Mouse (Mus musculus): ENCODE data around the gene Rps6kb1. TPM values are rescaled to one million over a fixed set of nuclear protein-coding genes. Genes with fewer than 3 reads are reported as not detected.

Gene Rps6kb1
- polyA plus RNA-seq, 1 experiment from 2014 or later = 37.9 TPM

DNA sequence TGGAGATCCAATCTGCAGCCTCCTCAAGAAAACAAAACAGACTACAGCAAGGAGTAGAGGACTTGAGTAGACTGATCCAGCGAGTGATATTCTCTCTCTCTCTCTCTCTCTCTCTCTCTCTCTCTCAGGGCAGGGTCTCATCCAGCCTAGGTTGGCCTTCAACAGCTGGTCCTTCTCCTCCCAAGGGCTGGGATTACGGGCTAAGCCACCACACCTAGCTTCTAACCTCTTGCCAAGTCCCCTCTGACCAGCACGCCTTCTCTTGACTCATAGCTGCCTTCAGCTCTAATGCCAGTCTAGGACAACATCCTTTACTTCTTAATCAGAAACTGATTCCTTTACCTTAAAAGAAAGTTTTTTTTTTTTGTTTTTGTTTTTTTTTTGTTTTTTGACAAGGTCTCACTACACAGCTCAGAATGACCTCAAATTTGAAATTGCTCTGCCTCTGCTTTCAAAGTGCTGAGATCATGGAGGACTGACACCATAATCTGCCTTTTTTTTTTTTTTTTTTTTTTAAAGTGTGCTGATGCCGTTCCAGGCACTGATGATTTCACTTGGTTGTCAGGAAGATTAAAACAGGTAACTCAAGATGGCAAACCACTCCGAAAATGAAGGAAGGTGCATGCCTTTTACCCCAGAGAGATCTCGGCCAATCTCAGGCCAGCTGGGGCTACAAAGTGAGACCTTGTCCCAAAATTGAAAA is 33.7 kb upstream of the Rps6kb1 start:
- Histone ChIP-seq H3K9ac (ENCODE audit: low read depth, low read length) (peak overlapping the region; percentile 13; the same call in 1 of the 2 replicates), H3K36me3 (ENCODE audit: control insufficient read depth, insufficient read depth) (no peaks in the 10 kb centered on the region), H3K27ac (ENCODE audit: low read depth, low read length) (peak overlapping the region; percentile 96), H3K4me3 (ENCODE audit: low read depth, low read length) (no peak overlapping the region), H3K27me3 (replicated peaks; ENCODE audit: control insufficient read depth, insufficient read depth, low read length) (no peaks in the 10 kb centered on the region), H3K9me3 (ENCODE audit: control insufficient read depth) (no peaks in the 10 kb centered on the region), H3K4me1 (replicated peaks; ENCODE audit: control insufficient read depth, insufficient read depth, low read length) (peaks cover 7% of the 10 kb centered on the region; the same call in 1 of the 2 replicates), H3K4me2 (replicated peaks; ENCODE audit: low read depth) (peak overlapping the region; percentile 35)
- TF ChIP-seq CTCF (IDR thresholded peaks at IDR 0.05; ENCODE audit: low read depth) = no peak
- ATAC-seq = no peak
- WGBS = 39% methylated on average over 6 of the region's 6 CpGs

DNA sequence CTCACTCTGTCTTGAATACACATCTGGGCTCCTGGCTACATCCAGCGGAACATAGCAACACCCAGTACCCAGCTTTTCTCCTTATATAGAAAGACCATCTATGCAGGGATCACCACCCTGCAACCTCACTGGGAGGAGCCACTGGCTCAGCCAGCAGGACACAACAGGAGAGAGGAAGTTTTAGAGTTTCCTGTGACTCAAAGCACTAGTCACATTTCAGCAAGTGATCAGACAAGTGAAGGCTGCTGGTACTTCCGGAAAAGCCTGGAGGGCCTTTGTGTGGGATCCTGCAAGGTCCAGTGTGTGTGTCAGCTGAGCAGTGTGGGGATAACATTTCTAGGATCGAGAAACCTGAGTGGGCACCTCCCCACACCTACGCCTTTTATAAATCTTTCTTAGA is 32.6 kb upstream of the Rps6kb1 start:
- no peak for TF ChIP-seq CTCF (IDR thresholded peaks at IDR 0.05; ENCODE audit: low read depth)
- Histone ChIP-seq H3K9ac (ENCODE audit: low read depth, low read length) (no peak overlapping the region), H3K27me3 (replicated peaks; ENCODE audit: control insufficient read depth, insufficient read depth, low read length) (no peaks in the 10 kb centered on the region), H3K4me2 (replicated peaks; ENCODE audit: low read depth) (no peak overlapping the region), H3K4me3 (ENCODE audit: low read depth, low read length) (no peak overlapping the region), H3K4me1 (replicated peaks; ENCODE audit: control insufficient read depth, insufficient read depth, low read length) (peaks cover 7% of the 10 kb centered on the region; the same call in 1 of the 2 replicates), H3K9me3 (ENCODE audit: control insufficient read depth) (no peaks in the 10 kb centered on the region), H3K27ac (ENCODE audit: low read depth, low read length) (peak overlapping the region; percentile 96), H3K36me3 (ENCODE audit: control insufficient read depth, insufficient read depth) (no peaks in the 10 kb centered on the region)
- ATAC-seq = no peak
- WGBS = 60% methylated on average over 4 of the region's 4 CpGs

- WGBS = 48% methylated on average over 7 of the region's 7 CpGs
- no peak overlapping the region for H3K9ac ChIP-seq (ENCODE audit: low read depth, low read length)
- H3K4me1 ChIP-seq (replicated peaks; ENCODE audit: control insufficient read depth, insufficient read depth, low read length) = peaks cover 7% of the 10 kb centered on the region; the same call in 1 of the 2 replicates
- H3K4me2 ChIP-seq (replicated peaks; ENCODE audit: low read depth) = no peak overlapping the region
- no peak overlapping the region for H3K4me3 ChIP-seq (ENCODE audit: low read depth, low read length)
- H3K9me3 ChIP-seq (ENCODE audit: control insufficient read depth) = no peaks in the 10 kb centered on the region
- peak overlapping the region; percentile 58 for H3K27ac ChIP-seq (ENCODE audit: low read depth, low read length)
- H3K27me3 ChIP-seq (replicated peaks; ENCODE audit: control insufficient read depth, insufficient read depth, low read length) = no peaks in the 10 kb centered on the region
- ATAC-seq = no peak
- no peak for TF ChIP-seq CTCF (IDR thresholded peaks at IDR 0.05; ENCODE audit: low read depth)
- no peaks in the 10 kb centered on the region for H3K36me3 ChIP-seq (ENCODE audit: control insufficient read depth, insufficient read depth)
Observed at GRCm38 (mm10) chr11:86575632-86576378, 31.2 kb upstream of the Rps6kb1 start.

DNA sequence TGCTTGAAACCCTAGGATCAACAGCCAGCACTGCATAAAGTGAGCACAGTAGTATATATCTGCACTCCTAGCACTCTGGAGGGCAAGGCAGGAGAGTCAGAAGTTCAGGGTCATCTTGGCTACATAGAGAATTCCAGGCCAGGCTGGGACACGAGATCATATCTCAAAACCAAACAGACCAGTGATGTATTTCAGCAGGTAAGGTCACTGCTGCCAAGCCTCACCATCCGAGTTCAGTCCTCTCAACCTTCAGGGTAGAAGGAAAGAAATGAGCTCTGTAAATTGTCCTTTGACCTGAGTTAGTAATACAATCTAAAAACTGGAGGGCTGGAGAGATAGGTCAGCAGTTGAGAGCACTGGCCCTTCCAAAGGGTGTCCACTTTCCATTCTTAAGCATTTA is 29.8 kb upstream of the Rps6kb1 start:
- no peaks in the 10 kb centered on the region for H3K27me3 ChIP-seq (replicated peaks; ENCODE audit: control insufficient read depth, insufficient read depth, low read length)
- no peak overlapping the region for H3K4me3 ChIP-seq (ENCODE audit: low read depth, low read length)
- H3K4me1 ChIP-seq (replicated peaks; ENCODE audit: control insufficient read depth, insufficient read depth, low read length) = peaks cover 5% of the 10 kb centered on the region; the same call in 1 of the 2 replicates
- no peak for TF ChIP-seq CTCF (IDR thresholded peaks at IDR 0.05; ENCODE audit: low read depth)
- peak overlapping the region; percentile 58 for H3K27ac ChIP-seq (ENCODE audit: low read depth, low read length)
- no peaks in the 10 kb centered on the region for H3K36me3 ChIP-seq (ENCODE audit: control insufficient read depth, insufficient read depth)
- no peaks in the 10 kb centered on the region for H3K9me3 ChIP-seq (ENCODE audit: control insufficient read depth)
- H3K4me2 ChIP-seq (replicated peaks; ENCODE audit: low read depth) = no peak overlapping the region
- H3K9ac ChIP-seq (ENCODE audit: low read depth, low read length) = no peak overlapping the region
- WGBS = 25% methylated on average over 2 of the region's 2 CpGs
- no peak for ATAC-seq

GRCm38 (mm10) chr11:86573646-86574231 is 29.1 kb upstream of the Rps6kb1 start:
- no peak for ATAC-seq
- no peaks in the 10 kb centered on the region; the same call in 1 of the 2 replicates for H3K4me1 ChIP-seq (replicated peaks; ENCODE audit: control insufficient read depth, insufficient read depth, low read length)
- H3K9ac ChIP-seq (ENCODE audit: low read depth, low read length) = no peak overlapping the region
- H3K27me3 ChIP-seq (replicated peaks; ENCODE audit: control insufficient read depth, insufficient read depth, low read length) = no peaks in the 10 kb centered on the region
- no peaks in the 10 kb centered on the region for H3K36me3 ChIP-seq (ENCODE audit: control insufficient read depth, insufficient read depth)
- H3K4me2 ChIP-seq (replicated peaks; ENCODE audit: low read depth) = no peak overlapping the region
- WGBS = 82% methylated on average over 6 of the region's 6 CpGs
- peak overlapping the region; percentile 58; the same call in 1 of the 2 replicates for H3K27ac ChIP-seq (ENCODE audit: low read depth, low read length)
- TF ChIP-seq CTCF (IDR thresholded peaks at IDR 0.05; ENCODE audit: low read depth) = no peak
- no peak overlapping the region for H3K4me3 ChIP-seq (ENCODE audit: low read depth, low read length)
- no peaks in the 10 kb centered on the region for H3K9me3 ChIP-seq (ENCODE audit: control insufficient read depth)

- Histone ChIP-seq H3K4me3 (ENCODE audit: low read depth, low read length) (no peak overlapping the region), H3K27ac (ENCODE audit: low read depth, low read length) (no peak overlapping the region; the same call in 1 of the 2 replicates), H3K9ac (ENCODE audit: low read depth, low read length) (no peak overlapping the region), H3K9me3 (ENCODE audit: control insufficient read depth) (no peaks in the 10 kb centered on the region), H3K36me3 (ENCODE audit: control insufficient read depth, insufficient read depth) (no peaks in the 10 kb centered on the region), H3K4me1 (replicated peaks; ENCODE audit: control insufficient read depth, insufficient read depth, low read length) (no peaks in the 10 kb centered on the region), H3K27me3 (replicated peaks; ENCODE audit: control insufficient read depth, insufficient read depth, low read length) (no peaks in the 10 kb centered on the region), H3K4me2 (replicated peaks; ENCODE audit: low read depth) (no peak overlapping the region)
- no peak for ATAC-seq
- WGBS = 74% methylated on average over 2 of the region's 2 CpGs
- peak; percentile 31 for TF ChIP-seq CTCF (IDR thresholded peaks at IDR 0.05; ENCODE audit: low read depth)
Observed at GRCm38 (mm10) chr11:86572623-86573022, 28.0 kb upstream of the Rps6kb1 start.
